15 mouse cellular contexts compared by ENCODE assay signal in the genomic region with DNA sequence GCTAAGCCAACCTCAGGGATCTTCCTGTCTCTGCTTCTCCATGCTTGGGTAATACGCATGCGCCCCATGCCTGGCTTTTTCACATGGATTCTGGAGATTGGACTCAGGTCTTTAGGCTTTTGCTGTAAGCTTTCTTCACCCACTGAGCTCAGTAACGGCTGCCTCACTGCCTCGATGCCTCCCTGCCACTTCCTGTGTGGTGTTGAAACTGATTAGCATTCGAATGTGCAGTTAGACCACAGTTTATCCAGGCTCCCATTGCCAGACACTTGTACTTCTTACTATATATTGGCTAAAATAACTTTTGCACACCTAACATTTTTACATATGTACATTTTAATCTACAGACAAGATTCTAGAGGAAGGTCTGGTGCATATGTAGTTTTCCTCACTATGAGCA.
DNase-seq lines count a peak whose midpoint lies in the region; ATAC-seq and TF ChIP-seq lines count a peak whose summit lies in the region.
"Had no signal": no experiment of that assay in that cellular context is flagged by ENCODE, and none has a peak within 500 bp of the region (broad histone marks: within the 10 kb centered on the region; RNA-seq: fewer than 3 reads in every experiment).

No protein-coding gene starts in this region.

- dilution Hi-C loops in CH12.LX (cut with MboI; ENCODE audit: extremely low pct_ligation_motif_present, extremely low pct_unique_long_range_greater_than_20kb, low sequenced_read_pairs): no loop called here

- no peak for DNase-seq in heart, postnatal 14 days
- DNase-seq in CH12.LX (ENCODE audit: extremely low read depth) (peak; percentile 7), liver (peak; percentile 14)
- DNase-seq in natural killer cell, adult 2 months (ENCODE audit: low spot score in 2 of 2): peak; percentile 7 to 10
- DNase-seq in embryo, embryonic 11 days: no peak
- DNase-seq in stomach, postnatal 0 days (ENCODE audit: low spot score): no peak
- DNase-seq: cerebellum, postnatal 36 days; gastrocnemius, postnatal 10 days; kidney, postnatal 36 days; layer of hippocampus, postnatal 36 days; right cerebral cortex, postnatal 4 days had no signal

- in situ Hi-C loops in CH12.LX (cut with MboI; ENCODE audit: low pct_ligation_motif_present, low pct_unique_long_range_greater_than_20kb, low sequenced_read_pairs): no loop called here

- 70% methylated on average over 5 of the region's 5 CpGs for WGBS in heart, embryonic 16.5 days
- 72% methylated on average over 5 of the region's 5 CpGs for WGBS in stomach, postnatal 0 days

- no peak for TF ChIP-seq POLR2A in CH12.LX (IDR thresholded peaks at IDR 0.05; ENCODE audit: low read depth, low read length)

- no peak for TF ChIP-seq EP300 in CH12.LX (IDR thresholded peaks at IDR 0.05; ENCODE audit: low read length)
- TF ChIP-seq EP300 in stomach, postnatal 0 days (optimal IDR thresholded peaks at IDR 0.05): no peak

- H3K79me2 ChIP-seq in CH12.LX (replicated peaks; ENCODE audit: control insufficient read depth, extremely low read depth, insufficient read depth, poor library complexity, severe bottlenecking): no peaks in the 10 kb centered on the region

- no peak overlapping the region for H3K4me3 ChIP-seq in heart, embryonic 16.5 days (ENCODE audit: low read length)
- H3K4me3 ChIP-seq in CH12.LX (replicated peaks in 1 of 3; ENCODE audit: low read depth in 2 of 3, low read length in 2 of 3, poor library complexity in 1 of 3): no peak overlapping the region
- no peak overlapping the region for H3K4me3 ChIP-seq in stomach, postnatal 0 days (ENCODE audit: low read depth, low read length)
- H3K4me3 ChIP-seq: forebrain, embryonic 12.5 days; myocyte had no signal

- 0 out of 2 replicates have a peak, but pooled peaks cover 2% of the 10 kb centered on the region for H3K9me3 ChIP-seq in heart, embryonic 16.5 days (replicated peaks; ENCODE audit: control insufficient read depth, low read length)
- peaks cover 2% of the 10 kb centered on the region for H3K9me3 ChIP-seq in CH12.LX (replicated peaks; ENCODE audit: low read length)
- H3K9me3 ChIP-seq in stomach, postnatal 0 days (ENCODE audit: control insufficient read depth, low read length): no peaks in the 10 kb centered on the region
- H3K9me3 ChIP-seq: forebrain, embryonic 12.5 days had no signal

- H3K27me3 ChIP-seq in heart, embryonic 16.5 days (ENCODE audit: control insufficient read depth, insufficient read depth, low read length): no peaks in the 10 kb centered on the region
- no peaks in the 10 kb centered on the region for H3K27me3 ChIP-seq in CH12.LX (replicated peaks)
- H3K27me3 ChIP-seq in stomach, postnatal 0 days (ENCODE audit: control insufficient read depth, insufficient read depth, low read length): no peaks in the 10 kb centered on the region
- H3K27me3 ChIP-seq: forebrain, embryonic 12.5 days had no signal

- H3K9ac ChIP-seq in heart, embryonic 16.5 days (ENCODE audit: low read length): no peak overlapping the region
- no peak overlapping the region for H3K9ac ChIP-seq in CH12.LX (ENCODE audit: insufficient read depth, low read depth)
- no peak overlapping the region for H3K9ac ChIP-seq in stomach, postnatal 0 days (ENCODE audit: low read length)
- H3K9ac ChIP-seq: forebrain, embryonic 12.5 days had no signal

- no peak for TF ChIP-seq CTCF in CH12.LX (conservative IDR thresholded peaks at IDR 0.05 in 1 of 2, IDR thresholded peaks at IDR 0.05 in 1 of 2; ENCODE audit: low read depth in 2 of 2, low read length in 2 of 2)
- no peak for TF ChIP-seq CTCF in stomach, postnatal 0 days (IDR thresholded peaks at IDR 0.05; ENCODE audit: low read depth)

- H3K36me3 ChIP-seq in heart, embryonic 16.5 days (ENCODE audit: control insufficient read depth, insufficient read depth): no peaks in the 10 kb centered on the region
- H3K36me3 ChIP-seq in CH12.LX (replicated peaks in 1 of 2; ENCODE audit: control insufficient read depth in 1 of 2, insufficient read depth in 1 of 2, low read length in 1 of 2): no peaks in the 10 kb centered on the region
- H3K36me3 ChIP-seq in stomach, postnatal 0 days (ENCODE audit: control insufficient read depth, insufficient read depth, low read length): no peaks in the 10 kb centered on the region
- H3K36me3 ChIP-seq: forebrain, embryonic 12.5 days had no signal

- no peak for TF ChIP-seq RAD21 in CH12.LX (IDR thresholded peaks at IDR 0.05; ENCODE audit: low read depth, low read length)

- H3K4me1 ChIP-seq in heart, embryonic 16.5 days (ENCODE audit: control insufficient read depth, insufficient read depth, low read length): no peaks in the 10 kb centered on the region
- H3K4me1 ChIP-seq in CH12.LX (ENCODE audit: control insufficient read depth in 1 of 2, insufficient read depth in 2 of 2): peaks cover 0 to 15% of the 10 kb centered on the region in 2 experiments; a peak in 2 of 4 replicates
- H3K4me1 ChIP-seq in stomach, postnatal 0 days (replicated peaks; ENCODE audit: control insufficient read depth, insufficient read depth): no peaks in the 10 kb centered on the region
- H3K4me1 ChIP-seq: forebrain, embryonic 12.5 days had no signal

- no peak for ATAC-seq in heart, embryonic 16.5 days (replicated peaks; ENCODE audit: extremely low read depth, insufficient read depth, low FRiP score)
- no peak for ATAC-seq in cerebellum, adult (ENCODE audit: insufficient number of reproducible peaks, low FRiP score, low TSS enrichment)
- no peak for ATAC-seq in stomach, postnatal 0 days (ENCODE audit: low FRiP score, low TSS enrichment)

- H3K4me2 ChIP-seq in heart, embryonic 16.5 days (ENCODE audit: low read depth, low read length): no peak overlapping the region
- H3K4me2 ChIP-seq in CH12.LX (ENCODE audit: insufficient read depth, low read depth, poor library complexity, severe bottlenecking): no peak overlapping the region
- no peak overlapping the region for H3K4me2 ChIP-seq in stomach, postnatal 0 days (replicated peaks; ENCODE audit: low read depth)
- H3K4me2 ChIP-seq: forebrain, embryonic 12.5 days had no signal

- intact Hi-C loops in heart, postnatal 14 days (cut with DNase I): no loop called here

- peak overlapping the region; percentile 61 for H3K27ac ChIP-seq in heart, embryonic 16.5 days (ENCODE audit: low read length)
- no peak overlapping the region for H3K27ac ChIP-seq in CH12.LX (ENCODE audit: insufficient read depth, low read depth)
- H3K27ac ChIP-seq in stomach, postnatal 0 days (replicated peaks): no peak overlapping the region
- H3K27ac ChIP-seq: forebrain, embryonic 12.5 days had no signal

TF ChIP-seq in CH12.LX, 34 proteins besides CTCF, POLR2A, EP300 and RAD21:
- TF ChIP-seq NELFE (IDR thresholded peaks at IDR 0.05; ENCODE audit: low read depth, low read length) (no peak), CHD2 (IDR thresholded peaks at IDR 0.05; ENCODE audit: low read length) (no peak), MAX (IDR thresholded peaks at IDR 0.05; ENCODE audit: low read length) (no peak), RCOR1 (conservative IDR thresholded peaks at IDR 0.05; ENCODE audit: low read depth, low read length) (no peak), ELF1 (IDR thresholded peaks at IDR 0.05; ENCODE audit: low read depth, low read length) (no peak), TBP (conservative IDR thresholded peaks at IDR 0.05; ENCODE audit: low read depth, low read length) (no peak), MAFK (IDR thresholded peaks at IDR 0.05; ENCODE audit: insufficient replicate concordance, low read length) (no peak), JUND (conservative IDR thresholded peaks at IDR 0.05; ENCODE audit: low read depth, low read length) (no peak), KAT2A (IDR thresholded peaks at IDR 0.05; ENCODE audit: insufficient replicate concordance, low read length) (no peak), ZMIZ1 (IDR thresholded peaks at IDR 0.05; ENCODE audit: low read depth, low read length) (no peak), HCFC1 (IDR thresholded peaks at IDR 0.05; ENCODE audit: low read depth, low read length) (no peak), BHLHE40 (IDR thresholded peaks at IDR 0.05; ENCODE audit: low read depth, low read length) (no peak), ETS1 (conservative IDR thresholded peaks at IDR 0.05; ENCODE audit: low read depth, low read length) (no peak)

Comparison
In these comparisons a context has a peak if more than half of its experiments do, and no peak if none do; other contexts are left out.
1. DNase-seq: peak in CH12.LX (single experiment), liver (single experiment) and natural killer cell, adult 2 months (2 of 2); none in heart, postnatal 14 days (0 of 2), embryo, embryonic 11 days (single experiment) and stomach, postnatal 0 days (single experiment).